Mouse (Mus musculus) CD8-positive naive resting alpha-beta T cell, adult 2 months (primary cell): Measurements from ENCODE around the gene Fam120a.

Experiments used
- DNase-seq, 2 experiments: peaks; one replicate each; pipeline ENCODE4 v3.0.0; 2022; ENCODE audit warnings: low read depth in 2 of 2, low spot score in 2 of 2

Fam120a gene

DNA sequence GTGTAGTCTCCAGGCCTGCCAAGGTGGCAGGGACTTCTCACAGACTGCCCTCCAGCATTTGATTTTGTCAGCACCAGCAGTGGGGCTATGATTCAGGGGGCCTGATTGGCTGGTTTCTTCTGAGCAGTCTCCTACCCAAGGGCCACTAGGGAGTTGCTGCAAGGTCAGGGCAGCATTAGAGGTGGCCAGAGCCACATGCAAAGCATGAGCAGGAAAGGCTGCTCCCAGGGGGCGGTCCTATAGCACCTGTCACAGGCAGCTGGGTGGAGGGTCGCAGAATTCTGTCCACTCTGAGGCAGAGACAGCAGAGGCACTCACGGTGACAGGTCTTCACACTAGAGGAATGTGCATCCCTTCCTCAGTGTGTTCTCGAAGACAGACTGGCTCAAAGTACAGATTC lies 109.0 kb downstream of the Fam120a start:
- no peak for DNase-seq

DNA sequence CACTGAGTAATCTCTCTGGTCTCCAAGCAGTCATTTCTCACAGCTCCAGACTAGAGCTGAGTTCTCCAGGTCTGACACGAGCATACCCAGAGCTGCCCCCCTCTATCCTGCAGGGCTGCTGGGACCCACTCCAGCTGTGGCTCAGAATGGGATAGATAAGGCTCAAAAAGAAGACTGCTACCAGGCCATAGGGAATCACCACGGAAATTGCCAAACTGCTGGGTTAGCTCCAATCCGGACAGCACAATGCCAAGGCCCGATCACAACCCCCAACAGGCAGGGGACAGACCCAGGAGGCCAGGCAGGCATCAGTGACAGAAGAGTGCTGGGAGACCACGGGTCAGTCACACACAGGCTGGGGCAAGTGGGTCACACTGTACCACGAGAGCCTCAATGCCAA lies 109.8 kb downstream of the Fam120a start:
- DNase-seq: no peak

DNA sequence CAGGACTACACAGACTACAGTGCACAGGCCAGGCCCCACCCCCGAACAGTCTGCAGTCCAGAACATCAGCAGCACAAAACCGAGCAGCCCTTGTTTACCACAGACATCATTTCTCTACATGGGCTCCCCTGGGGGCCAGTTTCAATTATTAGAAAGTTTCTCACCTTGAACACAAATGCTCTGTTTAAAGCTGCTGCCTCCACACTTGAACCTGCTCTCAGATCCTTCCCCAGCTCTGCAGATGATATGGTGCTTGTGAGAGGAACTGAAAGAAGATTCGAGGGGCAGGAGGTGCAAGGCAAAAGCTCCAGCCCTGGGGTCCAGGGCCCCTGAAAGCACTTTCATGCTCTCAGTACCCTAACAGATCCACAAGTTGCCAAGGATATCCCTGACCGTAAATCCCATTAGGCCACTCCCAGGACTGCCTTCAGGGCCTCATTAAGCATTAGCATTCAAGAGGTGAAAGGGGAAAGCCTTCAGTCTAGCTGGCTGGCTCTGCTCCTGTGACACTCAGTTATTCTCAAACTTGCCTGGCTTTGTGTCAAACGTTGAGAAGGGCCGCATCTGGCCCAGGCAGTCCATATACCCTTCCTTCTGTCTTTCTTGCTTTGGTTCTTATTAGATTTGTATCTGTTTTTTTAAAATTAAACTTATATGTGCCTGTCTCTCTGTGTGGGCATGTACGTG lies 110.4 kb downstream of the Fam120a start:
- no peak for DNase-seq

DNA sequence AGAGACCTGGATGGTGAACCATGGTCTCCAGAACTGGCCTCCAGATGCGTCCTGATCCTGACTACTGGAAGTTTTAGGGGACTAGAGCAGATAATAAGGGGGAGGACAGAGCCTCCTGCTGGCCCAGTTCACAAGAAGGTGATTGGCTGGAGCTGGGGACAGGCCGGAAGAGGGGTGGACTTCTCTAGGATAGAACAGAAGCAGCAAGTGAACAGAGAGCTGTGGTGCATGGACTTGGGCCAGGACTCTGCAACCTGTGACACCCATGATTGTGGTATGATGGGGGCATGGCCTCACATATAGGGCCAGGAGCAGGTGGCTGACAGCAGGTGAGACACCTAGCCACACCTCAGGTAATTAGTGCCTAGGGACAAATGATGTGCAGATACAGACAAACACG lies 113.9 kb downstream of the Fam120a start:
- no peak for DNase-seq

DNA sequence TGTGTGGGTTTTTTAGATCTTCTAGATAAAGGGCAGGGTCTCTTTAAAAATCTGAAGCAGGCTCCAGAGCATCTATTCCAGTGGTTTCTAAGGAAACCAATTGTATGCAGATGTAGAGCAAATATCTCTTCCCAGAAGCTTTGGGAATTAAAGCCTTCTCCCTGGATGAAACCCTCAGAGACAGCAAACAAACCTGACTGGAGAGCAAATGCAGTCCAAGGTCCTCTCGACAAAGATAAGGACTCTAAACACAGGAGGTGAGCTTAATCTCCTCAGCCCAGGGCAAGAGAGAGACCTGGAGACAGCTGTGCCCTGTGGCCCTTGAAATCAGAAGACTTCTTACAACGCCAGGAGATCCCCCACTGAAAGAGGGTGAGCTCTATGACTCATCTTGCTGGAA lies 114.3 kb downstream of the Fam120a start:
- no peak for DNase-seq

DNA sequence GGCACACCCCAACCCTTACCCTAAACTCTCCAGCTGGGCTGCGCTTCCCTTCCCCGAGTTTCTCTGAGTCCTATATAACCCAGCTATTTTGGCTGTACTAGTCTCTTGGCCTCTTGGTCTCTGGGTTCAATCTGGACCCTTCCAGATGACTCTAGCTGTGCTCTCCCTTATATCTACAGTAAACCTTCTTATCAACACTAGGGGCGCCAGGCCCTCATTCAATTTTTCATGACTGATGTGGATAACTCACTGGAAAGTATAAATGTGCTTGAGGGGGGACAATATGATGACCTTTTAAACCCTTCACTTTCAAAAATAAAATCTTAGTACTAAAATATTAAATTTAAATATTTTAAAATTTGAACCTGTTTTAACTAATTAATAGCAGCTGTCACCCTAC lies 115.0 kb downstream of the Fam120a start:
- DNase-seq: peak in 1 of 2 experiments; percentile 24

DNA sequence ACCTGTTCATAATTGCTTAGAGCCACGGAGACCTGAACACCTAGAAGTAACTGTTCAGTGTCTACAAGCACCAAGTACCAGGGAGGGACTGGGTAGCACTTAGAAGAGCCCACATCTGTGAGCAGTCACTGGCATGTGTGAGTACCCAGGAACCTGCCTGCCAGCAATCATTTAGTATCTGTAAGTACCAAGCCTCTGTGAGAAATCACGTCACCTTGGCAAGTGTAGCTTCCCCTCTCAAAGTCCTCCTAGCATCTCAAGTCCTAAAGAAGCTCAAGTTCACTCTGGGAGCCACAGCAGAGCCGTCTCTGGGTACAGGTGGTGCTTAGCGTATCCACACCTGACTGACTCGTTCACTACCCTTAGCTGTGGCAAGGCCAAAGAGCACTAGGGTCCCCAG lies 116.1 kb downstream of the Fam120a start:
- DNase-seq: no peak

DNA sequence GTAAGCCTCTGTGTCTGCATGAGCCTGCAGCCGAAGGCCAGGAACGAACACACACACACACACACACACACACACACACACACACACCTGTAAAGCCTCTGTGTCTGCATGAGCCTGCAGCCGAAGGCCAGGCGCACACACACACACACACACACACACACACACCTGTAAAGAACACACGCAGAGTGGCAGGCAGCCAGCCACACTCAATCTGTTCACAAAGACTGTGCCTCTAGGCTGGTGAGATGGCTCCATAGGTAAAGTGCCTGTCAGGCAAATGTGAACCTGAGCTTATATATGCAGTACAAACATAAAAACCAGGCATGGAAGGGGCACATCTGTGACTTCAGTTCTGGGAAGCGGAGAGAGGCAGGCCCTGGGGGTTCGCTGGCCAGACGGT lies 117.0 kb downstream of the Fam120a start:
- no peak for DNase-seq

DNA sequence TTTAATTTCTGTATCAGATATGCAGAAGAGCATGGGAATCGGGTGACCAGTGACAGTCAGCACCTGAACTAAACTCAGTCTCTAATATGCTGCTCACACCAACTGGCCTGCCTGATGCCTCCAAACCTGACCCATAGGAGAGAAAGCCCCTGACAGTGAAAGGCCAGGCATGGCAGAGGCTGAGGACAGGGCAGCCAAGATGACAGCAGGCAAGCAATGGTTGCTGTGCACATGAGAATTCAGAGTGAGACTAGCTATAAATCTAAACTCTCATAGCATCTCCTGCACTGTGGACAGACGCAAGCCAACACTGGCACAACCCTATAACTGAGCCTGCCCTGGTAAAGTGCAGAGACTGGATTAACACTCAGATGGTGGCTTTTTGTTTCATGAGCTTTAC lies 117.5 kb downstream of the Fam120a start:
- no peak for DNase-seq

DNA sequence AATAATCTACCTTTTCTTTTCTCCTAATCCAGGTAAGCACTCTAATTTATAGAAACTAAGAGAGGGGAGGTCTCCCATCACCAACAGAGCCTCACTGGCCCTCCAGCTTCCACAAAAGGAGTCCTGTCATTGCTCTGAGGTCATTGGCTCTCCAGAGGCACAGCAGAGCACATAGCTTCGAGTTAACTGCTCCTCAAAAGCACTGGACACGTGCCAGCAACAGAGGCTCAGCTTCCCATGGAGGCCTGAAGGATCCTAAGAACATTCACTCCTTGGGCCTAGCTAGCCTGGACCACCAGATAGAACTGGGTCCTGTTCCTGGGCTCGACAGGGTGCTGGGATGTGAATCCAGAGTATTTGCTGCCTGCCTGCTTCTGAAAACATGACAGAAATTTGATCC lies 118.7 kb downstream of the Fam120a start:
- DNase-seq: no peak

DNA sequence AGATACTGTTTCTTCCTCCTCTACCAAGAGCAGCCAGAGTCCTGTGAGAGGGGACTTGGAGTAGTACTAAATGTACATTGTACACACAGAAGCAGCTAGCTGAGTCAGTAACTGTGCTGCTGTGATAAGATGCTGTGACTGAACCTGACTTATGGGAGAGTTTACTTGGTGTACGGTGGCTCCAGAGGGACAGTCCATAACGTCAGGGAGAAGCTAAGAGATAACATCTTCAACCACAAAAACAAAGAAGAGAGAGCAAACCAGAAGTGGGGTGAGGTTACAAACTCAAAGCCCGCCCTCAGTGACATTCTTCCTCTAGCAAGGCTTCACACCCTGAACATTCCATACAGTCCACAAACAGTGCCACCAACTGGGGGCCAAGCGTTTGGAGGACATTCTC lies 122.5 kb downstream of the Fam120a start:
- peak; percentile 27 to 60 for DNase-seq

DNA sequence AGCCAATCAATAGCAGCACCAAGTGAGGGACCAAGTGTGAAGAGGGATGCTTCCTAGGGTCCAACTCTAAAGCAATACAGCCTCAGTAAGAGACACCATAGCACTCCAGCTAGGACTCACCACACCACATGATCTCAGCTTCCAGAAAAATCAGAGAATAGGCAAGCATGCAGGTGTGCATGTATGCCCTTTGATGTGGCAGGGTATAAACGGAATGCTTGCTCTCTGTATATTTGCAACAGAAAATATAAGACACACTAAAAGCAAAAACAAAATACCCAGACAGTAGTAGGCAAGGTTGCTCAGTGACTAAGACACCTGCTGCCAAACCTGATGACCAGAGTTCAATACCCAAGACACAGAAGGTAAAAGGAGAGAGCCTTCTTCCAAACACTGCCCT lies 124.3 kb downstream of the Fam120a start:
- peak in 1 of 2 experiments; percentile 17 for DNase-seq

DNA sequence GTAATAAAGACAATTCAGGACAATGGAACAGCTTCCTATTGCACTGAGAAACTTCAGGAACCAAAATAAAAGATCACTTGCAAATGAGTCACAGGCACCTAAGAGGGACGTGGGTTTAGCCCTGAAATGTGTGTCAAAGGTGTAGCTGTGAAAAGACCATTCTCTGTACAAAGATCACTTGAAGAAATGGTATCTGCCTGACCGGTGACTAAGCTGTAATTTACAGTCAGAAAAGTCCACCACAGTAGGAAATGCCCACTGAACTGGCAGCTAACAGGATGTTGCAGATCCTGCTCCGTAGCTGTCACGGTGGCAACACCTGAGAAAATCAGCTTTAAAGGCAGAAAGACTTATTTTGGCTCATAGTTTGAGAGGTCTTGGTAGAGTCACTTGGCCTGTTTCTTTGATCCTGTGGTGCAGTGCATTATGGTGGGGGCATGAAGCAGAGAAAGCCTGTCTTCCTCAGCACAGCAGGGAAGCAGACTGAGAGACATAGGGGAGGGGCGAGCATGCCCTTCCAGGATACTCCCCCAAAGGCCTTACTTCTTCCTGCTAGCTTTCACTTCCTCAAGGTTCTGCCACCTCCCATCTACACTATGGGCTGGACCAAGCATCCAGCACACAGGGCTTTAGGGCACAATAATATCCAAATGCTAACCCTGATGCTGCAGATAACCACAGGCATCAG lies 125.8 kb downstream of the Fam120a start:
- DNase-seq: no peak

DNA sequence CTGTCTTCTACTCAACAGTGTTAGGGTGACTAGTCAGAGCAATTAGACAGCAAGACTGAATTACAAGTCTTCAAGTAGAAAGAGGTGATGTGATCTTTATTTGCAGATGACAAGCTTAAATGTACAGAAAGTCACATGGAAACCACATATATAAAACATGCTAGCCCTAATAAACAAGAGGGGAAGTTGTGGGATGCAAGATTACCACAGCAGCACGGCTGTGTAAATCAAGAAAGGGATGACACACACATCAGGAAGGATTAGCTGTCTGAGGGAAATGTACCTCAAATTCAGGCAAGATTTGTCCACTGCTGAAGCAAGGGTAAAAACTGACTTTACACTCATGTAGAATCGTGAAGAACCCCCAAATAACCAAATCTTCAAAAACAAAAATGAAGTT lies 129.5 kb downstream of the Fam120a start:
- DNase-seq: no peak

DNA sequence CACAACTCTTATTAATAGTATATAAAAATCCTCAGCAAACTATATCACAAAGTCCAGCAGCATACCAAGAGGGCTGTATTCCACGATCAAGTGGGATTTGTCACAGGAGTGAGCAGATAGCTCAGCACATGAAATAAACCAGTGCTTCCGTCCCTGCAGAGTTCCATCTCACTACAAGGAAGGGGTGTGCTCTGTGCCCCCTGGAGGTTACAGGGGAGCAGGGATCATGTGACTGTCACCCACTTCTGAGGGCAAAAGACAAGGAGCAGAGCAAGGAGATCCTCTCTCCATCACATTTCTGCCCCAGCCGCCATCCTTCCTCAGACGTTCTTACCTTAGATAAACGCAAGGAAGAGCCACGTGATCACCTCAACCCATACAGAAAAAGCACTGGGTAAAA lies 130.3 kb downstream of the Fam120a start:
- DNase-seq: no peak

DNA sequence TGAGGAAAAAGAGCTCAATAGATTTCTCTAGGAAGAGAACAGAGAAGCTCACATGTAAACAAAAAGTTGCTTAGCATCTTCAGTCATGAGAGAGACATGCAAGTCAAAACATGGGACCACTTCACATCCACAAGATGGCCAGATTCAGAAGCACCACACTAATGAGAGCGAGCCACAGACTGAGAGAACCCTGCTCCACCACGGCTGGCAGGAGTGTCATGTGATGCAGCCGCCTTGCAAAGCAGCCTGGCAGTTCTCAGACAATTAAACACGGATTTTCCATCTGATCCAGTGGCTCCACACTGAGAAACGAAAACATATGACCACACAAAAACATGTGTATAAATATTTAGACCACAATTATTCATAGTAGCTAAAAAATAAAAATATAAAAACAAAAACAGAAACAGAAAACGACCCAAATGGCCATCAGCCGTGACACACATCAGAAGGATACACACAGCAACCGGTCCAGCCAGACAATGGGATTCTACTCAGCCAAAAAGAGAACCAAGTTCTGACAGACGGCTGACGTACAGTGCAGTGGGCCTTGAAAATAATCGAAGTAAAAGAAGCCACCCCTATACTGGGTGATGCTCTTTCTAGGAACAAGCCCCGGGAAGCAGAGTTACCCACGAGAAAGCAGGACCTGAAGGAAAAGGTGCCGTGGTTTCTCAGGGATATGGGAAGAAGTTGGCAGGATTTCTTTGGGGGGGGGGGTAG lies 137.1 kb downstream of the Fam120a start:
- no peak for DNase-seq

DNA sequence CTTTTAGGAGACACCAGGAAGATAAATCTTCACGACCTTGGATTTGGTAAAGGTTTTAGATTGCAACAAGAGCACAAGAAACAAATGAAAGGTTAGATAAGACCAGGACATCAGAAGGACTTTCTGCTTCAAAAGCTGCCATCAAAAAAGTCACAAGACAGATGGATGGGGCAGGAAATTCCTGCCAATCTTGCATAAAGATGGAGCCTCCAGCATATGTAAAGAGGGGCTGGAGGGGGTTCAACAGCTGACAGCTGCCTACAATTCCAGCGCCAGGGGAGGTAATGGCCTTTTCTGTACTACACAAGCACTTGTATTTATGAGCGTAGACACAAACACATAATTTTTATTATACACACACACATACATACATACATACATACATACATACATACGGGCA lies 138.0 kb downstream of the Fam120a start:
- no peak for DNase-seq
